Mouse (Mus musculus) left cerebral cortex, adult 2 months (tissue): ENCODE measurements around the gene Rprd1b. TPM values are rescaled to one million over a fixed set of nuclear protein-coding genes. Genes with fewer than 3 reads are reported as not detected.
A peak's percentile ranks its signal among the peaks of the same experiment; 100 is the strongest.

ENCODE experiments used
- DNase-seq, 2 experiments: peaks; one replicate each; pipeline ENCODE4 v3.0.0; 2021 to 2022; ENCODE audit warnings: low spot score in 2 of 2, mixed read lengths in 1 of 2; ENCODE audit errors: extremely low spot score in 1 of 2
- H3K27ac ChIP-seq: fragments of 200-600 bp; 2 replicates; pipeline ENCODE4 v1.8.1; 2022
- H3K4me3 ChIP-seq: fragments of 200-600 bp; 2 replicates; pipeline ENCODE4 v1.8.1; 2022
- CTCF ChIP-seq: fragments of 200-600 bp; IDR thresholded peaks from 2 replicates; pipeline ENCODE4 v1.8.1; 2022; ENCODE audit warnings: antibody characterized with exemption, mild to moderate bottlenecking, moderate library complexity
- intact Hi-C: fragments of 180-260 bp; cut with DNase I; formaldehyde crosslinking; loops from one replicate; pipeline ENCODE4 v1.15.1; 2025
- long read RNA-seq, 2 experiments: library from polyadenylated mRNA; stranded (forward); transcript quantifications; one replicate each; pipeline ENCODE4 v2.0.0; 2021; ENCODE audit warnings: borderline mapping rate in 2 of 2
- total RNA-seq, 2 experiments: library from RNA; stranded (reverse); gene quantifications; 2 replicates each; pipeline ENCODE4 v1.2.3; 2021

Rprd1b gene
- total RNA-seq: 10 to 100 TPM; 58.3 to 61.4 TPM
- long read RNA-seq, experiment 1, full-length matches to known transcripts: 19 of 46 reads
- long read RNA-seq, experiment 1, partial matches to known transcripts: 1 of 46 reads
- long read RNA-seq, experiment 1, other reads (novel, unspliced or antisense): 26 of 46 reads
- long read RNA-seq, experiment 2, full-length matches to known transcripts: 13 of 29 reads
- long read RNA-seq, experiment 2, partial matches to known transcripts: 0 of 29 reads
- long read RNA-seq, experiment 2, other reads (novel, unspliced or antisense): 16 of 29 reads

DNA sequence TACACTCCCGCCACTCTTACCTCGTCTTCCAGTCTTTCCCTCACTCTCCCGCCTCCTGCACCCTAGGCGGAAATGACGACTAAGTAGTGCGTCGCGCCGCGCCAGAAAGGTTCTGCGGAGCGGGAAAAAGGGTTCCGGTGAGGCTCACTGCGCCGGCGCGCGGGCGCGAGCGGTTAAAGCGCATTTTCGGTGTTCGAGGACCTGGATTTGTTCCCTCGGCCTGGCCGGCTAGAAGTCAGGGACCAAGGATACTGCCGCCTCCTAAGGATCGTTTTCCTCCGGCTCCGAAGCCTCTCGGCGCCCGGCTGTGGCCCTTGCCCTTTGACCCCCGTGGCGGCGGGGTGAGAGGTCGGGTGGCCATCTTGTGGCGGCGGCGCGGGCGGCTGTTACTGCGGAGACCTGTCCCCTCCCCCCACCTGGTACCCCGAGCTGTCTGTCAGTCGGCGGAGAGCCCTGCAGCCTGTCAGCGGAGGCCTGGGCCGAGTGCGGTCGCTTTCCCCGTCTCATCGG is at the start of gene Rprd1b, which contains the start of gene Tti1:
TSS of gene Rprd1b (plus strand) at position 144 of the 510 bp plus-strand sequence.
TSS of gene Tti1 (minus strand) at position 80 of the 510 bp plus-strand sequence.
- intact Hi-C loops: loop anchor here (5.0 kb wide), 1 partner anchor 291 kb away; the partner anchor contains the start of gene Ctnnbl1

DNA sequence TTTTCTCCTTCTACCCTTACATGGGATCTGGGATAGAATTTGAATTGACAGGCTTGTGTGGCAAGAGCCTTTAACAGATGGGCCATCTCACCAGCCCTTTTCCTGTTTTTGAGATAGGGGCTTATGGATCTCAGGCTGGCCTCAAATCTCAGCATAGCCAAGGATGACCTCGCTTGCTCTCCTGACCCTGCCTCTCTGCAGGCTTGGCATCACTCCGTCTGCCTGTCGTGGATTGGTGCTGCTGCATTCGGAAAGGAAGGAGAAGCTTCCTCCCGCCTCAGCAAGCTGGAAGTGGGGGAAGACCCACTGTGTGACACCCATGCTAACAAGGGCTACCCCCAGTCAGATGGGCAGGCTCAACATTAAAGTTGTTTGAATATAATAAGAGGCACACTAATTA is 49.1 kb upstream of the Rprd1b start:
- intact Hi-C loops: no loop called here
- no peak for DNase-seq
- TF ChIP-seq CTCF: no peak
- H3K4me3 ChIP-seq: no peak overlapping the region
- no peak overlapping the region for H3K27ac ChIP-seq

More for the DNA sequence above, at the start of gene Rprd1b, which contains the start of gene Tti1:
- no peak; the same call in 1 of the 2 replicates for TF ChIP-seq CTCF
- peak; percentile 92 to 97 for DNase-seq
- Histone ChIP-seq H3K4me3 (peak within 1 kb of the TSS; percentile 89), H3K27ac (peak within 1 kb of the TSS; percentile 93)

DNA sequence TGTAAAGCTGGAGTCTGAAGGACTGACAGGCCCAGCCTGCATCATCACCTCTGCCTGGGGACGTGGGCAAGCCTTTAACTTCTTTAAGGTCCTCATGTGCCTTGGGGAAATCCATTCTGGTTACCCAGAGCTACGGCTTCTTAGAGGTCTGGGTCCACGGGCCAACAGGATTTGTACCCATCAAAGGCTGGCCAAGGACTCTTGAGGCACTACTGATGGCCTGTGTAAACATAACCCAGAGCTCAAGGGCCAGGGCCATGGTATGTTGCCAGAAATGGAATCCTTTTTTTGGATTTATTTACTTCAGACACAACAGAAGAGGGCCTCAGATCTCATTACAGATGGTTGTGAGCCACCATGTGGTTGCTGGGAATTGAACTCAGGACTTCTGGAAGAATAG is 45.6 kb upstream of the Rprd1b start:
- intact Hi-C loops: no loop called here

DNA sequence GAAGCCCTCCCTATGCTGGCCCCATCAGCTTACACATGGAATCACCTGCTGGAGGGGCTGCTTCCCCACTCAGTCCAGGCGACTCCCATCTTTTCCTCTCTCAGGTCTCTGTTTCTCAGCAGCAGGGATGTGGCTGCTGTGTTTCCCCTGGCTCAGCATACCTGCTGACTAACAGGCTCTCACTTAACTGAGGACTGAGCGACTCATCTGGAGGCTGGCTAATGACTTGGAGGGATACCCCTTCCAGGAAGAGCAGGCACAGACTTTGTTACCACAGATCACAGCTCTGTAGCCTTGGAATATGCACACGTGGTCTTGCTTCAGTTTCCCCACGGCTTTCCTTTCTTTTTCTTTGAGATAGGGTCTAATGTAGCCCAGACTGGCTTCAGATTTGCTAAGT is 45.0 kb upstream of the Rprd1b start:
- TF ChIP-seq CTCF: no peak
- no peak for DNase-seq
- H3K4me3 ChIP-seq: no peak overlapping the region
- intact Hi-C loops: no loop called here
- H3K27ac ChIP-seq: no peak overlapping the region

More for the DNA sequence above, 45.6 kb upstream of the Rprd1b start:
- no peak for DNase-seq
- H3K27ac ChIP-seq: no peak overlapping the region
- TF ChIP-seq CTCF: no peak
- H3K4me3 ChIP-seq: no peak overlapping the region

DNA sequence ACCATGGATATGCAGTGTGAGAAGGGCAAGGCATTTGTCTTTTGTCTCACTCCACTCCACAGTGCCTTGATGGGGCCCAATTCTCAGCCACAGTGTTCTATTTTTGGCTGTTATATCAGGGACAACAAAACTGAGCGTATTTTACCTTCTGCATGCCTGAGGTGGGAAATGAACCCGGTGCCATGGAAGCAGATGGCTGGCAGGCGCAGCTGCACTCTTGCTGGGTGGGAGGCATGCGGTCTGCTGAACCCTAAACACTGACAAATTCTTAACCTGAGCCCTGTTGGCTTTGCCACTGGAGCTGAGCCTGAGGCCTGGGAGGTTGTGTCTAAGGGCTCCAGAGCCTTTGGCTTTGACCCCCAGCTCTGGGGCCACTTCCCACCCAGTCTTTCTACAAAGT is 42.7 kb upstream of the Rprd1b start:
- no peak for DNase-seq
- no peak for TF ChIP-seq CTCF
- intact Hi-C loops: no loop called here
- H3K4me3 ChIP-seq: no peak overlapping the region
- H3K27ac ChIP-seq: peak overlapping the region; percentile 40; the same call in 1 of the 2 replicates

DNA sequence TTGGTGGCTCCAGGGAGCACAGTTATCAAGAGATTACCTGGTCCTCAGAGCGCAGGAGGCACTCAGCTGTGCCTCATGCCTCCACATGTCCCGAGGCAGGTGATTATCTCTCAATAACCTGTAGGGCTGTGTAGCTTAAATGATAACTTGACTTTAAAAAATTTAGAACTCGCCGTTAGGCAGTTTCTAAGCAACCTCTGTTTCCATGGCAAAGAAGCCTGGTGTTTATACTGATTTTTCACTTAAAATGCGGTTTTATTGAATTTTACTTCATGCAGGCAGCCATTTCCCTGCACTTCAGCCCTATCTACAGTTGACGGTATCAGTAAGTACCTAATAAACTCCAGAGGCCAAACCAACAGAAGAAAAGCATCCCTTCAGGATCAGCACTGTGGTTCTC is 42.1 kb upstream of the Rprd1b start:
- DNase-seq: no peak
- Histone ChIP-seq H3K4me3 (no peak overlapping the region), H3K27ac (peak overlapping the region; percentile 33)
- no peak for TF ChIP-seq CTCF
- intact Hi-C loops: no loop called here

DNA sequence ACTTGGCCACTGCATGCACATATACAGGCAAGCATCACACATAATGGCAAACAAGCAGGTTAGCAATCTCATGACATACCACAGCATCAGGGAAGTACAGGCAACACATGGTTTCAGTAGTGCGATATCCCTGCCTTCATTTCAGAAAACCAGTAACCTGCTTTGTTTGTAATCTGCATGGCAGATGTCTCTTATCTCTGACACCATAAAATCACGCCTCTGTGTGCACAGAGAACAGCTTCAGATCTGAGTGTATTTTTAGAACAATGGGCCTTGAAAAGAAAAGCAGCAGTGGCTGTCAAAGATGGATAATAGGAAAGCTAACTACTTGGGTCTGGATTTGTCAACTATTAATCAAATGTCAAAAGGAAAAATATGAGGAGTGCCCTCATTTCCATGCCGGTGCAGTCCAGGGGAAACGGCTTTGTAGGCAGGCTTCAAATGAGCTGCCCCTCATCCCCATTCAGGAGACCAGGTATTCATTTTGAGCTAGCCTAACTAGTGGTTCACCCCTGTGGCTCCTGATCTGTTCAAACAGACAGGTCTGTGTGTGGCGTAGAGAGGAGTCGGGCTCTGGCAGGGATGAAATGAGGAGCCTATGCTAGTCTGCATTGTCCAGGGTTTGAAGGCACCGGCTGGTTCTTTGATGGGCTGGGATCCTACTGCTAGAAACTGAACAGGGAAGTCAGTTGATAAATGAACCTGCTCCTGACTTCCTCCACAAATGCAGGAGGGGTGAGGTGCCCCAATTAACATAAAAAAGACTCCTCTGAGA is 39.7 kb upstream of the Rprd1b start:
- intact Hi-C loops: no loop called here
- DNase-seq: no peak
- Histone ChIP-seq H3K27ac (no peak overlapping the region), H3K4me3 (no peak overlapping the region)
- TF ChIP-seq CTCF: no peak

DNA sequence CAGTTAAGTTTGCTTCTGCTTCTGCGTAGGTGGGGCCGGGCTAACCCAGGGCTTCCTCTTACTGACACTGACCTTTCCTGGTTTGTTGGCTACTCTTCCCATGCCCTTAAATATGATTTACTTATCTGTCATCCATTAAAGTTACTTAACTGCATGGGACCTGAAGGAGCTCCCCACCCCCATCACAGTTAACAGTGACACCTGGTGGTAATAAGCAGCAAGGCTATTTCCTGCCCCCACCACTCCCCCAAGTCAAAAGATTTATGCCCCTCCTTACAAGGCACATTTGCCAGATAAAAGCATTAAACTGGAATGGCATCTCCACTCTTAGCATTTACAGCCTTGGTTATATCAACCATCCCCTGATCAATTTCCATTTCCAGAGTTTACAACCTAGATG is 38.4 kb upstream of the Rprd1b start:
- intact Hi-C loops: loop anchor here (5.0 kb wide), 1 partner anchor 353 kb away; no protein-coding TSS in a partner anchor
- TF ChIP-seq CTCF: peak; percentile 62
- Histone ChIP-seq H3K4me3 (no peak overlapping the region), H3K27ac (no peak overlapping the region)
- DNase-seq: no peak

DNA sequence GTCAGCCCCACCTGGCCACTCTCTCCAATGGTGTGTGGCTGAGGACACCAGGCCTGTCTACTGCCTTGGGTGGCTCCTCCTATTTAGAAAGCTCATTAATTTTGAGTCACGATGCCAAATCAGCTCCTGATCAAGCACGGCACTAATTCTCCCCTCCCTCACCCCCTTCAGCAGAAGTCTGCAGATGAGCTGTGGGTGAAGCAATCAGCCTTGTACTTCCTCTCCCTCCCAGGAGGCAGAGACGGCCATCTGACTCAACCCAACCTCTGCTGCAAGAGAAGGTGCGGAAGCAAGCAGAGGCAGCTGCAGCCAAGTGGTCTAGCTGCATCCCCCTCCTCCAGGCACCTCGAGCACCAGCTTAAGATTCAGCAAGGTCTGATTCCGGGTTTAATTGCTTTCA is 37.3 kb upstream of the Rprd1b start:
- no peak for DNase-seq
- H3K27ac ChIP-seq: no peak overlapping the region
- no peak for TF ChIP-seq CTCF
- H3K4me3 ChIP-seq: no peak overlapping the region
- intact Hi-C loops: loop anchor here (5.0 kb wide), 1 partner anchor 354 kb away; no protein-coding TSS in a partner anchor

DNA sequence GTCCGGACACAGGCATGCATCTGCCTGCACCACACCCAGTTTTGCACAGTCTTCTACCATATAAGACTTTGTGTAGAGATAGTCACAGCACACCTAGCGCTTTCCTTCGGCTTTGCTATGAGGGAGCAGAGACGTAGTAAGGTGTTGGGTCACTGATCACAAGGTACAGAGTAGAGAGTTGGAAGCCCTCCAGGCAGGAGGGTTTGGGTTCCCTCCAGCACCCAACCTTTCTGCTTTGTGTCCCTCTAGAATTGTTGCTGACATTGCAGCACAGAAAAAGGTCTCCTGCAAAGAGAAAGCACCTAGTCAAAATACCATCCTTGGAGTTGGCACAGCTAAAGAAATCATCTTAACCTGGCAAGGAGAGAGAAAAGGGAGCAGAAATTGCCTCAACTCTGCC is 35.8 kb upstream of the Rprd1b start:
- no peak for TF ChIP-seq CTCF
- intact Hi-C loops: loop anchor here (5.0 kb wide), 1 partner anchor 355 kb away; no protein-coding TSS in a partner anchor
- no peak overlapping the region for H3K4me3 ChIP-seq
- no peak overlapping the region for H3K27ac ChIP-seq
- DNase-seq: no peak

DNA sequence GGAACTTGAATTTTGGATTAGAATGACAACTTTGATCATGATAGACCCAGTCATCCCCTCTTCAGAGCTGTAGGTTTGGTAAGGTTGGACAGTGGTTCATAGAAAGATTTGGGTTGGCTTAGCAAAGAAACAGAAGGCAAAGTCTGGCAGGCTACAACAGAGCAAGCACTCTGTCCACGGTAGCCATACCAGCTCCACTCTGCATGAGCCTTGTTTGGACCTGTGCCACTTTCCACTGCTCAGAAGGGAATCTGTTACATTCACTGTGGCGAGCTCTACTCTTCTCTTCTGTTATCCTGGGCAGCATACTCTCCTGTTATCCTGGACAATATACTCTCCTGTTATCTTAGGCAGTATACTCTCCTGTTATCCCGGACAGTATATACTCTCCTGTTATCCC is 29.5 kb upstream of the Rprd1b start:
- H3K4me3 ChIP-seq: no peak overlapping the region
- intact Hi-C loops: no loop called here
- no peak overlapping the region for H3K27ac ChIP-seq
- no peak for DNase-seq
- no peak for TF ChIP-seq CTCF

DNA sequence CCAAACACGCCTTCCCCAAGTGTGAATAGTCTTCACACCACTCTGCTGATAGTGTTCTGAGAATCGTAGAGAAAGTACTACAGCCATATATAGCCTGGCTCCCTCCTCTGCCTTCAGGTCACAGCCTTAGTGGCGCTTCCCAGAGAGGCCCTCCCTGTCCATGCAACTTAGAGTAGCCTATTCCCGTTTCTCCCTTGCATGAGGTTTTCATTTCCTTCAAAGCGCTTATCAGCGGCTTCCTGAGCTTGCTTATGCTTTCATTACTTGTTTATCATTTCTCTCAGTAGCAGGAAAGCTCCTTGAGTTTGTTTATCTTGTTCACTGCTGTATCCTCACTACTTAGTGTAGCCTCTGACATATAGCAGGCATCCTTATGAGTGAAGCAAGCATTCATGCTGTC is 23.7 kb upstream of the Rprd1b start:
- Histone ChIP-seq H3K27ac (no peak overlapping the region), H3K4me3 (no peak overlapping the region)
- TF ChIP-seq CTCF: no peak
- intact Hi-C loops: no loop called here
- no peak for DNase-seq
